Mouse (Mus musculus): ENCODE data around the gene Ppox.

DNA sequence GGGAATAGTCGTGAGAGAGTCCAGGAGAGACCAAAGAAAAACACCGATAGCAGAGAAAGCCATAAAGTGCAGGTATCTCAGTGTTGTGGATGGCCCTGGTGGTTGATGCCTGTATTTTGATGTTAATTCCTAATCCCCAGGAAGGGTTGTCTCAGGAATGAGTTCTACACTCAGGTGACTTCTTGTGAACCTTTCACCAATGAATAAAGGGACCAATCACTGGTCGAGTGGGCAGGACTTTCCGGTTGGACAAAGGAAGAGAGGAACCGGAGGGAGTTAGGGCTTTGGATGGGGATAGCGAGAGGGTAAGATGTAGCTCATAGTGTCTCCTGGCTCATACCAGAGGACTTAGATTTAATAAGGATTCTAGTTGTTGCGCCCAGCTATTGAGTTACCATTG, 38.8 kb upstream of the Ppox start:
- TF ChIP-seq CTCF (IDR thresholded peaks at IDR 0.05; ENCODE audit: low read depth, low read length): no peak
- no peak for TF ChIP-seq GATA1 (IDR thresholded peaks at IDR 0.05; ENCODE audit: borderline replicate concordance, low read length)

All from G1E (cell line).